Mouse (Mus musculus) myocyte (in vitro differentiated cells): ENCODE data around the gene Lyz2. TPM values are rescaled to one million over a fixed set of nuclear protein-coding genes. Genes with fewer than 3 reads are reported as not detected.
"Not testable (repeated sequence)": the region's sequence is repeated elsewhere in the genome, so short reads cannot be mapped to it uniquely, and the experiment has no call there.

ENCODE experiments used
- H3K27me3 ChIP-seq: one replicate; pipeline ENCODE4 v1.6.1; 2011; ENCODE audit not compliant: control insufficient read depth, insufficient read depth, insufficient read length
- H3K36me3 ChIP-seq: one replicate; pipeline ENCODE4 v1.6.1; 2011; ENCODE audit not compliant: control insufficient read depth, insufficient read depth
- H3K4me2 ChIP-seq: one replicate; pipeline ENCODE4 v1.6.1; 2011; ENCODE audit warnings: low read depth, control low read depth
- H3K4me3 ChIP-seq: one replicate; pipeline ENCODE4 v1.5.1; 2011; ENCODE audit warnings: mild to moderate bottlenecking, control low read depth, moderate library complexity
- H3K79me2 ChIP-seq: one replicate; pipeline ENCODE4 v1.6.1; 2011; ENCODE audit not compliant: control insufficient read depth, insufficient read depth
- H3ac ChIP-seq: one replicate; pipeline ENCODE4 v1.6.1; 2011; ENCODE audit not compliant: control insufficient read depth, insufficient read length
- CEBPB ChIP-seq: IDR thresholded peaks from 2 replicates; pipeline ENCODE4 v1.6.1; 2011; ENCODE audit warnings: mild to moderate bottlenecking, moderate library complexity; ENCODE audit not compliant: poor library complexity, insufficient read depth, severe bottlenecking
- E2F4 ChIP-seq: IDR thresholded peaks from one replicate; pipeline ENCODE4 v1.6.1; 2011; ENCODE audit warnings: mild to moderate bottlenecking, control low read depth, moderate library complexity; ENCODE audit not compliant: insufficient read depth
- MAX ChIP-seq: IDR thresholded peaks from one replicate; pipeline ENCODE4 v1.6.1; 2011; ENCODE audit warnings: low read depth, mild to moderate bottlenecking, control low read depth
- MYOD1 ChIP-seq, 3 experiments: IDR thresholded peaks; one replicate each; pipeline ENCODE4 v1.6.1; 2011; ENCODE audit warnings: control low read depth in 2 of 3, low read depth in 2 of 3, mild to moderate bottlenecking in 2 of 3, moderate library complexity in 1 of 3; ENCODE audit not compliant: insufficient read length in 2 of 3, control insufficient read depth in 1 of 3
- MYOG ChIP-seq, 3 experiments: IDR thresholded peaks; one replicate each; pipeline ENCODE4 v1.6.1; 2011; ENCODE audit warnings: control low read depth in 2 of 3, low read depth in 2 of 3, mild to moderate bottlenecking in 2 of 3; ENCODE audit not compliant: insufficient read length in 2 of 3, control insufficient read depth in 1 of 3, insufficient read depth in 1 of 3
- POLR2A ChIP-seq: IDR thresholded peaks from one replicate; pipeline ENCODE4 v1.6.1; 2011; ENCODE audit warnings: low read depth, mild to moderate bottlenecking, control low read depth, moderate library complexity; ENCODE audit not compliant: insufficient read length
- POLR2AphosphoS2 ChIP-seq: IDR thresholded peaks from one replicate; pipeline ENCODE4 v1.6.1; 2011; ENCODE audit warnings: low read depth, control low read depth; ENCODE audit not compliant: insufficient read length
- REST ChIP-seq: IDR thresholded peaks from one replicate; pipeline ENCODE4 v1.6.1; 2011; ENCODE audit warnings: mild to moderate bottlenecking, control low read depth, moderate library complexity; ENCODE audit not compliant: insufficient read depth, insufficient read length
- SRF ChIP-seq: IDR thresholded peaks from one replicate; pipeline ENCODE4 v1.6.1; 2011; ENCODE audit warnings: low read depth; ENCODE audit not compliant: control insufficient read depth, insufficient read length
- TCF12 ChIP-seq: IDR thresholded peaks from one replicate; pipeline ENCODE4 v1.6.1; 2011; ENCODE audit warnings: mild to moderate bottlenecking, control low read depth; ENCODE audit not compliant: poor library complexity, insufficient read depth, severe bottlenecking
- TCF3 ChIP-seq: IDR thresholded peaks from one replicate; pipeline ENCODE4 v1.6.1; 2011; ENCODE audit warnings: low read depth, control low read depth; ENCODE audit not compliant: insufficient read length
- USF1 ChIP-seq: IDR thresholded peaks from one replicate; pipeline ENCODE4 v1.6.1; 2011; ENCODE audit warnings: low read depth, mild to moderate bottlenecking, control low read depth, moderate library complexity
- polyA plus RNA-seq: library from polyadenylated mRNA; unstranded; fragments of >200 nt; fragmentation: generic; extraction: Trizol; gene quantifications from one replicate; pipeline ENCODE4 v1.2.1, GENCODE M21; 2012; ENCODE audit warnings: missing spikeins

The Lyz2 gene
- polyA plus RNA-seq, 1 experiment, result 0.08 TPM

GRCm38 (mm10) chr10:117283871-117284577 lies 1.9 kb upstream of the Lyz2 start:
- TF ChIP-seq SRF (no peak), CEBPB (no peak), USF1 (no peak), MYOD1 (IDR thresholded peaks at IDR 0.05; ENCODE audit: control insufficient read depth in 1 of 3, insufficient read length in 2 of 3, low read depth in 2 of 3) (no peak), MAX (no peak), REST (no peak), E2F4 (no peak), TCF3 (no peak), POLR2A (no peak), MYOG (IDR thresholded peaks at IDR 0.05; ENCODE audit: control insufficient read depth in 1 of 3, insufficient read depth in 1 of 3, insufficient read length in 2 of 3, low read depth in 2 of 3) (no peak), TCF12 (no peak), POLR2AphosphoS2 (no peak)

GRCm38 (mm10) chr10:117283196-117283595 lies 1.1 kb upstream of the Lyz2 start:
- not testable (repeated sequence) for H3K4me3 ChIP-seq, H3K4me2 ChIP-seq, H3K36me3 ChIP-seq, H3ac ChIP-seq, H3K79me2 ChIP-seq
- peaks cover 29% of the 10 kb centered on the region for H3K27me3 ChIP-seq

More at GRCm38 (mm10) chr10:117283871-117284577, 1.9 kb upstream of the Lyz2 start:
- Histone ChIP-seq H3K36me3 (no peaks in the 10 kb centered on the region), H3K27me3 (peaks cover 37% of the 10 kb centered on the region), H3ac (no peak overlapping the region), H3K79me2 (no peaks in the 10 kb centered on the region), H3K4me2 (no peak overlapping the region), H3K4me3 (no peak overlapping the region)

- Histone ChIP-seq H3K27me3 (peaks cover 27% of the 10 kb centered on the region), H3K36me3 (no peaks in the 10 kb centered on the region), H3K4me2 (no peak overlapping the region), H3ac (no peak overlapping the region), H3K79me2 (no peaks in the 10 kb centered on the region), H3K4me3 (no peak overlapping the region)
- no peak for TF ChIP-seq MYOD1 (IDR thresholded peaks at IDR 0.05; ENCODE audit: control insufficient read depth in 1 of 3, insufficient read length in 2 of 3, low read depth in 2 of 3)
- TF ChIP-seq MAX, result no peak
- TF ChIP-seq SRF, result no peak
- TF ChIP-seq MYOG (IDR thresholded peaks at IDR 0.05; ENCODE audit: control insufficient read depth in 1 of 3, insufficient read depth in 1 of 3, insufficient read length in 2 of 3, low read depth in 2 of 3), result no peak
- no peak for TF ChIP-seq CEBPB
- TF ChIP-seq E2F4, result no peak
- TF ChIP-seq TCF3, result no peak
Measured at GRCm38 (mm10) chr10:117282551-117282950, 430 bp upstream of the Lyz2 start.

- Histone ChIP-seq H3K36me3 (no peaks in the 10 kb centered on the region), H3K79me2 (no peaks in the 10 kb centered on the region), H3ac (no peak overlapping the region), H3K4me3 (no peak overlapping the region), H3K4me2 (no peak overlapping the region), H3K27me3 (peaks cover 27% of the 10 kb centered on the region)
- TF ChIP-seq CEBPB, result no peak
- TF ChIP-seq MYOG (IDR thresholded peaks at IDR 0.05; ENCODE audit: control insufficient read depth in 1 of 3, insufficient read depth in 1 of 3, insufficient read length in 2 of 3, low read depth in 2 of 3), result no peak
- no peak for TF ChIP-seq REST
- no peak for TF ChIP-seq POLR2A
Measured at GRCm38 (mm10) chr10:117281381-117281920, 670 bp downstream of the Lyz2 start.

GRCm38 (mm10) chr10:117280000-117280399 lies 2.1 kb downstream of the Lyz2 start:
- Histone ChIP-seq H3K4me3 (no peak overlapping the region), H3K27me3 (peaks cover 23% of the 10 kb centered on the region), H3ac (no peak overlapping the region), H3K79me2 (no peaks in the 10 kb centered on the region), H3K4me2 (no peak overlapping the region), H3K36me3 (no peaks in the 10 kb centered on the region)
- TF ChIP-seq CEBPB (no peak), MAX (no peak), USF1 (no peak), TCF3 (no peak), POLR2AphosphoS2 (no peak), POLR2A (no peak), MYOD1 (IDR thresholded peaks at IDR 0.05; ENCODE audit: control insufficient read depth in 1 of 3, insufficient read length in 2 of 3, low read depth in 2 of 3) (no peak), SRF (no peak), E2F4 (no peak), MYOG (IDR thresholded peaks at IDR 0.05; ENCODE audit: control insufficient read depth in 1 of 3, insufficient read depth in 1 of 3, insufficient read length in 2 of 3, low read depth in 2 of 3) (no peak), TCF12 (no peak), REST (no peak)

- not testable (repeated sequence) for H3K36me3 ChIP-seq, H3ac ChIP-seq, H3K4me3 ChIP-seq, H3K4me2 ChIP-seq, H3K79me2 ChIP-seq
- H3K27me3 ChIP-seq, result peaks cover 11% of the 10 kb centered on the region
Measured at GRCm38 (mm10) chr10:117278510-117278909, 3.6 kb downstream of the Lyz2 start.

GRCm38 (mm10) chr10:117277779-117278178 lies 4.3 kb downstream of the Lyz2 start:
- H3K4me2 ChIP-seq, H3K36me3 ChIP-seq, H3ac ChIP-seq: not testable (repeated sequence)

More at GRCm38 (mm10) chr10:117277779-117278178, 4.3 kb downstream of the Lyz2 start:
- H3K27me3 ChIP-seq, H3K79me2 ChIP-seq, H3K4me3 ChIP-seq: not testable (repeated sequence)
